Mouse (Mus musculus) bone marrow macrophage, adult 2 months (primary cell): ENCODE data around the gene Supt4a. TPM values are rescaled to one million over a fixed set of nuclear protein-coding genes. Genes with fewer than 3 reads are reported as not detected.

Source experiments
- H3K27ac ChIP-seq: 2 replicates; pipeline ENCODE4 v1.5.1; 2012; ENCODE audit warnings: low read depth, low read length; ENCODE audit not compliant: insufficient read depth
- H3K4me1 ChIP-seq: 2 replicates; pipeline ENCODE4 v1.6.1; 2012; ENCODE audit warnings: low read length; ENCODE audit not compliant: control insufficient read depth, insufficient read depth
- H3K4me3 ChIP-seq: 2 replicates; pipeline ENCODE4 v1.5.1; 2012; ENCODE audit warnings: mild to moderate bottlenecking, low read length, moderate library complexity; ENCODE audit not compliant: insufficient read depth
- CTCF ChIP-seq: IDR thresholded peaks from 2 replicates; pipeline ENCODE4 v1.5.1; 2012; ENCODE audit warnings: low read depth, mild to moderate bottlenecking, low read length, moderate library complexity
- POLR2A ChIP-seq: IDR thresholded peaks from 2 replicates; pipeline ENCODE4 v1.6.1; 2012; ENCODE audit warnings: mild to moderate bottlenecking, low read depth, low read length, borderline replicate concordance
- polyA plus RNA-seq: library from polyadenylated mRNA; stranded (reverse); fragments of >200 nt; gene quantifications from 2 replicates; pipeline ENCODE4 v1.2.4, GENCODE M21; 2012; ENCODE audit not compliant: missing spikeins, insufficient read depth, insufficient read length

Gene Supt4a
- polyA plus RNA-seq, 1 experiment, result 142 TPM

GRCm38 (mm10) chr11:87790088-87790487 lies 52.7 kb downstream of the Supt4a start:
- Histone ChIP-seq H3K27ac (no peak overlapping the region), H3K4me3 (no peak overlapping the region), H3K4me1 (peaks cover 5% of the 10 kb centered on the region; the same call in 1 of the 2 replicates)
- TF ChIP-seq POLR2A, result no peak
- no peak for TF ChIP-seq CTCF

Other genes with a start within 250 kb of the Supt4a start
- gene Gm11492, start 170.9 kb upstream of the Supt4a start, polyA plus RNA-seq, result not detected in 2 replicates
- not detected in 2 replicates for gene Sept4, start 168.6 kb upstream of the Supt4a start, polyA plus RNA-seq
- 11.0 and 16.3 TPM in 2 replicates for gene Mtmr4, start 145.4 kb upstream of the Supt4a start, polyA plus RNA-seq
- not detected in 2 replicates for gene Hsf5, start 120.4 kb upstream of the Supt4a start, polyA plus RNA-seq
- not detected in 2 replicates for gene Rnf43, start 74.8 kb upstream of the Supt4a start, polyA plus RNA-seq
- gene Tspoap1, start 23.0 kb downstream of the Supt4a start, polyA plus RNA-seq, result 2.6 and 2.9 TPM in 2 replicates
- gene Mpo, start 56.0 kb downstream of the Supt4a start, polyA plus RNA-seq, result 1.1 and 1.7 TPM in 2 replicates
- not detected in 2 replicates for gene Lpo, start 90.7 kb downstream of the Supt4a start, polyA plus RNA-seq
- 4.7 and 6.3 TPM in 2 replicates for gene Mks1, start 115.7 kb downstream of the Supt4a start, polyA plus RNA-seq
- gene Epx, start 138.0 kb downstream of the Supt4a start, polyA plus RNA-seq, result not detected in 2 replicates
- not detected in 2 replicates for gene Olfr462, start 154.7 kb downstream of the Supt4a start, polyA plus RNA-seq
- not detected in 2 replicates for gene Olfr463, start 159.8 kb downstream of the Supt4a start, polyA plus RNA-seq
- gene Olfr464, start 183.4 kb downstream of the Supt4a start, polyA plus RNA-seq, result not detected in 2 replicates
- gene Dynll2, start 250.0 kb downstream of the Supt4a start, polyA plus RNA-seq, result 62.6 and 64.9 TPM in 2 replicates